Mouse (Mus musculus) R1 (cell line): Measurements from ENCODE around the gene Anapc4.

Experiments used
- DNase-seq: peaks from one replicate; pipeline ENCODE4 v3.0.0-alpha.2; 2018; ENCODE audit warnings: low read depth, low spot score

The Anapc4 gene

GRCm38 (mm10) chr5:52833761-52834274 lies at the start of gene Anapc4:
TSS of gene Anapc4 (plus strand) at chr5:52834012.
- DNase-seq: peak; percentile 98

- DNase-seq: no peak
These were observed 47.1 kb upstream of the Anapc4 start for GRCm38 (mm10) chr5:52786556-52787322.

- no peak for DNase-seq
These were observed 40.6 kb upstream of the Anapc4 start for GRCm38 (mm10) chr5:52793230-52793629.

DNA sequence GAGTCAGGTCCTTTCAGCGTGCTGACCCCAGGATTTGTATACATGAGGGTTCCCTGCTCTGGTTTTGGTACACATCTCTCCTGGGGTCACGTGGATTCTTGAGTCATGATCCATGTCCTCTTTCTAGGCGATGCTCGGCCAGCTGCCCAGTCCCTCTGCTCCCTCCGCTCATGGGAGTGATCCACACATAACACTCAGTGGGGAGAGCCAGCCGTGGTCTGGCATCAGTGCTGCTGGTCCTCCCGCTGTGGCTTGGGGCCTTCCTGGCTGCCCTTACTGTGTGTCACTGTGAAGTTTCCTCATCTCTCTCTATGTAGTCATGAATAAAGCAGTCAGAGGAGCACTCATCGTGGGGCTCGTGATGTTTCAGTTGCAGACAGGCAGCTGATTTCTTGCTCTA lies 39.7 kb upstream of the Anapc4 start:
- no peak for DNase-seq

GRCm38 (mm10) chr5:52799274-52799985 lies 34.4 kb upstream of the Anapc4 start:
- DNase-seq: peak; percentile 43

DNA sequence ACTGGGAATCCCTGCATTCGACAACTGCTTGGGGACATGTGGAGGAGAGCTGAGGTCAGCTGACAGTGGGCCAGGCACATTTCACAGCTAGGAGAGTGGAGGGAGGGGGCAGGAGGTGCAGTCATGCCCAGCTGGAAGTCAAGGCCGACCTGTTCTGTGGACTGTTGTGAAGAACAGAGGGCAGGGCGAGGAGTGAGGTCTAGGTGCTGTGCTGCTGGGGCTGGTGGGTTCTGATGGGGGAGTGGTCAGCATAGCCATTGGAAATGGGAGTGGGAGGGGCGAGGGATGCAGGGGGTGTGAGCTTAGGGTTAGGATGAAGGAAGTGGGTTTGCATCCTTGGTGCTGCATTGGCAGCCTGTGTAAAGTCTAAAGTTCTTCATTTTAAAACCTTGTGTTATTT lies 28.0 kb upstream of the Anapc4 start:
- DNase-seq: peak; percentile 43

- no peak for DNase-seq
These were observed 27.5 kb upstream of the Anapc4 start for GRCm38 (mm10) chr5:52806349-52806748.

DNA sequence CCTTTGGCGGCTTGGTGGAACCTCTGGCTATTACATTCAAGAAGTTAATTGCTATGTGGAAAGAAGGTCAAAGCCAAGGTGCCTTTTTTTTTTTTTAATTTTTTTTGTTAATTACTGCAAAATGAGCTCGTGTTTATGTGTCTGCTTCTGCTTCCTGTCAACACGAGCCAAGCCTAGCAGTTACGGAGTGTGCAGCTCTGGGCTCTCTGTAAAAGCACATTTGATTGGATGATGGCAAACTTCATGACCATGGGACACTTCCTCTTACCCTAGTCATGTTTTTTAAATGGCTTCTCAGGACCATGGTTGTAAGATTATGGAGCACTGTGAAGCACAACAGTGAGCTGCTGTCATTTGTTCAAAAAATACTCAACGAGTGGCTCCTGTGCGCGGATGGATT lies 26.8 kb upstream of the Anapc4 start:
- no peak for DNase-seq

DNA sequence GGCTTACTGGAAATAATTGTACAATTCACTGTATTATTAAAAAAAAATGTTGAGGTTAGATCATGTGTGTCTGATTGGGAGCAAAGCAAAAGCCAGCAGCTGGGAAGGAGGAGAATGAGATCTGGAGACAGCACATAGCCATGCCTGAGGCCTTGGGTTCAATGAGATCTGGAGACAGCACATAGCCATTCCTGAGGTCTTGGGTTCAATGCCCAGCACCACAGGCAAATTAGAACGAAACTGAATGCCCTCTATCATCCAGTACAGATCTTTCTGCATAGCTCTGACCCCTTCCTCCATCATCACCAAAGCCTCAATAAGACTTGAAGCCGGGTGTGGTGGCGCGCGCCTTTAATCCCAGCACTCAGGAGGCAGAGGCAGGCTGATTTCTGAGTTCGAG lies 23.4 kb upstream of the Anapc4 start:
- no peak for DNase-seq

DNA sequence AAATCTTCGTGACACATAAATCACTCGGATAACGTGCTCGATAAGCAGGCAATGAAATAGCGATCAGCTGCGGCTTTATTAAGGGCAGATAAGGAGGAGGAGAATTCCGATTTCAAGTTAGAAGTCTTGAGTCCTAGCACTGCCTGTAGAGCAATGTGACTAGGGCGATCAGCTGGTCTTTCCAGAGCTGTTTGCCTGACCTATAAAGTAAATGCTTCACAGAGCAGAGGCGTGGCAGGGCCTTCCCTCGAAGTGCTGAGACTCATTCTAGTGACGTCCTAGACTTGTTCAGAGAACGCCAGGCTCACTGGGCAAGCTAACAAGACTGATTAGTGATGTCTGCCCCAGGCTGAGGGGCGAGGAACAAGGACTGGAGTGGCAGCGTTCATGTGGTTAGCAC lies 22.8 kb upstream of the Anapc4 start:
- peak; percentile 25 for DNase-seq

DNA sequence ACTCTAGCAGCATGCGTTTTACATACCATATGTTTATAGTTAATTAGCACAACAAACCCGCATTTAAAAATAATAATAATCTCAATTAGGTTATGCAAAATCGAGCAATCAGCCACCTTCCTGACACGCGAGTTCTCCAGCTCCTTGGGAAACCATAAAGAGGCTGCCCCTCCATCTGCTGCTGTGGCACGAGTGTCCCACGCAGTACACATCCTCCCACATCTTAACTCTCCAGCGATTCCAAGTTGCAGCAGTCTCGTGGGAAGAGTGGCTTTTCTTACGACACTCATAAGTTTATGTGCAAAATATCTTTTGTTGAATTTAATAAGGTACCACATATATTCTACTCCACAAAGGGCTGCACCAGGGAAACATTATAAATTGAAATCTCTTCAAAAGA lies 21.4 kb upstream of the Anapc4 start:
- DNase-seq: no peak

- peak; percentile 40 for DNase-seq
These were observed 20.5 kb upstream of the Anapc4 start for GRCm38 (mm10) chr5:52813312-52813711.

- DNase-seq: no peak
These were observed 15.1 kb upstream of the Anapc4 start for GRCm38 (mm10) chr5:52818676-52819075.

DNA sequence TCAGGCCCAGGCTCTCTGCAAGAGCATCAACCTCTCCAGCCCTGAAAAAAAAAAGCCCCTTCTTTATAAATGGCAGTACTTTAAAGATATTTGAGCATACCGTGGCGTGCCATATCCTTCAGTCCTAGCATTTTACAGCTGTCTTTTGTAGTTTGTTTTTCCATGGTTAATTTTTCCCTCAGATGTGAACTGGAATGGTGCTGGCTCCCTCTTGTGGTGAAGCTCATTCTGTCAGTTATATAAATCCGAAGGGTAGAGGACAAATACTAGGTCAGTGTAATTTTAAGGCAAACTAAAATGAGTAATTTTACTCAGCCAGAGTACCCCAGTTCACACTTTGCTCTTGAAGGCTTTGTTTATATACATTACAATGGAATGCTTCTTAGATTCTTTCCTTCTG lies 12.1 kb upstream of the Anapc4 start:
- DNase-seq: peak; percentile 58

DNA sequence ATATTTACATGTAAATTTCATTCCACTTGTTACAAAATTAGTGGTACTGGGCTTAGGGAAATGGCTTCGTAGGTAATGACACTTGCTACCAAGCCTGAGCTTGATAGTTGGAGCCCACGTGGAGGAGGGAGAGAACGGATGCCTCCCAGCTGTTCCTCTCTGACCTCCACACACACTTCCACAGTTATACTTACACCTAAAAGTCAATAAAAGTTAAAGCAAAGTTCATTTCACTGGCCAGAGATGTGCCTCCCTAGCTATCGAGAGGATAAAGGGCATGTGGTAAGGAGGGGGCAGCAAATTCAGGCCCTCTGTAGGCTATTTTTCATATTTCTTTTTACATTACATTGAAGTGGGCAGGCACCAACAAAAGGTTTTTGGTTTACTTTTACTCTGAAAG lies 5.9 kb upstream of the Anapc4 start:
- no peak for DNase-seq

GRCm38 (mm10) chr5:52833005-52833404 lies 807 bp upstream of the Anapc4 start:
- DNase-seq: no peak

DNA sequence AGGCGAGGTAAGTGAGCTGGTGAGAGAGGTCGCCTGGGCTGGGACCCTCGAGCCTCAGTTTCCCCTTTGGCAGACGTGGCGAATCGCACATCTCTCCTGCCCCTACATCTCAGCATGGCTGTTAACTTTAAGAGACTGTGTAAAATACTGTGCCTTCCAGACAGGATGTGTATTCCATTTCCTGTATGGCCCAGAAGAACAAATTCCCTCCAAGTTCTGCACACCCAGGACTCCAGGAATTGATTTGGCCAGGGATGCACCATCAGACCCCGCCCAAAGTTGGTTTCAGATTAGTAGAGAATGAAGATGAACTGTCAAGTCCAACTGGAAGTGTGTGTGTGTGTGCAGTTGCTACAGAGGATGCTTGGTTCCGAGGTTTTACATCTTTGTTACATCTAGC lies 574 bp downstream of the Anapc4 start:
- DNase-seq: peak; percentile 49

DNA sequence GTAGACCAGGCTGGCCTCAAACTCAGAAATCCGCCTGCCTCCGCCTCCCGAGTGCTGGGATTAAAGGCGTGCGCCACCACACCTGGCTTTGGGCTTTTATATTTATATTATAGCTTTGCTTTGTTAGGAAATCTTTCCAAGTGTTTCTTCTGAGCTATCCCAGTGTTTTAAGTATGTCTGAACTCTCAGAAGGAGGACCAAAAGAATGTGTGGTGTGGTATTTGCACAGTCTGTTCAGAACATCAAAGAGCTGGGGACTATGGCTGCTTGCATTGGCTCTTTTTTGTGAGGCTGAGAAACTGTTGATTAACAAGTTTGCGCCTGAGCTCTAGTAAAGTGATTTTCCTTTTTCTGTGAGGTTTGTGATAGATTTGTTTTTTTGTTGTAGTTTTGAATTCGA lies 10.5 kb downstream of the Anapc4 start:
- DNase-seq: no peak

- DNase-seq: peak; percentile 84
These were observed 21.9 kb downstream of the Anapc4 start for GRCm38 (mm10) chr5:52855727-52856126.

GRCm38 (mm10) chr5:52864446-52864845 lies 30.6 kb downstream of the Anapc4 start:
- DNase-seq: no peak

GRCm38 (mm10) chr5:52865825-52866224 lies 32.0 kb downstream of the Anapc4 start:
- DNase-seq: no peak

- DNase-seq: no peak
These were observed 32.7 kb downstream of the Anapc4 start for GRCm38 (mm10) chr5:52866361-52867155.
